Mouse (Mus musculus) stomach, embryonic 14.5 days (tissue): ENCODE data around the gene Fam71a. TPM values are rescaled to one million over a fixed set of nuclear protein-coding genes. Genes with fewer than 3 reads are reported as not detected.
"Not testable (repeated sequence)": the region's sequence is repeated elsewhere in the genome, so short reads cannot be mapped to it uniquely, and the experiment has no call there.

Experiments used
- ATAC-seq: fragments of 200-750 bp; cut with Nextera tagmentation; 2 replicates; pipeline ENCODE4 v1.8.0; 2017; ENCODE audit warnings: low read depth, moderate TSS enrichment; ENCODE audit not compliant: insufficient number of reproducible peaks, insufficient read depth, low FRiP score
- H3K27ac ChIP-seq: fragments of 300-500 bp; sonication (generic); 2 replicates; pipeline ENCODE4 v1.5.1; 2014; ENCODE audit warnings: mild to moderate bottlenecking, low read length, moderate library complexity, mixed read lengths
- H3K27me3 ChIP-seq: fragments of 300-500 bp; sonication (generic); 2 replicates; pipeline ENCODE4 v1.6.1; 2014; ENCODE audit warnings: low read length, control low read depth, mixed read lengths; ENCODE audit not compliant: control insufficient read depth, insufficient read depth
- H3K36me3 ChIP-seq: fragments of 300-500 bp; sonication (generic); 2 replicates; pipeline ENCODE4 v1.6.1; 2014; ENCODE audit warnings: mild to moderate bottlenecking, control low read depth, low read length, moderate library complexity, mixed read lengths; ENCODE audit not compliant: control insufficient read depth, insufficient read depth
- H3K4me1 ChIP-seq: fragments of 300-500 bp; sonication (generic); 2 replicates; pipeline ENCODE4 v1.6.1; 2014; ENCODE audit warnings: low read length, control low read depth, mixed read lengths; ENCODE audit not compliant: control insufficient read depth, insufficient read depth
- H3K4me2 ChIP-seq: fragments of 300-500 bp; sonication (generic); replicated peaks from 2 replicates; pipeline ENCODE4 v1.6.1; 2014; ENCODE audit warnings: low read depth, low read length, control low read depth
- H3K4me3 ChIP-seq: fragments of 300-500 bp; sonication (generic); 2 replicates; pipeline ENCODE4 v1.5.1; 2014; ENCODE audit warnings: low read depth, low read length, control low read depth
- H3K9ac ChIP-seq: fragments of 300-500 bp; sonication (generic); replicated peaks from 2 replicates; pipeline ENCODE4 v1.6.1; 2014; ENCODE audit warnings: low read depth, mild to moderate bottlenecking, control low read depth, low read length, moderate library complexity, mixed read lengths
- H3K9me3 ChIP-seq: fragments of 300-500 bp; sonication (generic); 2 replicates; pipeline ENCODE4 v1.6.1; 2016; ENCODE audit warnings: low read depth, low read length, control low read depth; ENCODE audit not compliant: control insufficient read depth
- WGBS: fragments of 180-500 bp; shearing (Covaris S2); extraction: QIAGEN DNeasy Blood & Tissue Kit; methylation state at CpG from one replicate; pipeline ENCODE4 v1.1.7; 2014; 5-methylcytosine and 5-hydroxymethylcytosine counted together
- polyA plus RNA-seq: library from polyadenylated mRNA; unstranded; fragments of >200 nt; fragmentation: Nextera tagmentation; extraction: Ambion mirVana; gene quantifications from 2 replicates; pipeline ENCODE4 v1.2.1, GENCODE M21; 2014

Gene Fam71a
- polyA plus RNA-seq, 1 experiment from 2014 or later: not detected

DNA sequence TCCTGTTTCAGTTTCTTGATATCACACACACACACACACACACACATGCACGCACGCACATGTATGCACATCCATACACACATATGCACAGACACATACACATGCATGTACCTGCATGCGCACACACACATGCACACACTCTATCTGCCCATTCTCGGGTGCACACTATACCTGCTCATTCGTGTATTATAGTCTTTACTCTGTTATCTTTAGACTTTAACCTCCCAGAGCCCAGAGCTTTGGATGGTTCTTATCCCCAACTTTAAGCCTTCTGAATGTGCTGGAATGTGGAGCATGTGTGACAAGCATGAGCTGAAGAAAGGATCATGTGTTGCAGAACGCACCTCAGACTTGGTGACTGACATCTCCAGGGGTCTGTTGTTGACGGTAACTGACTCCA lies 12.3 kb upstream of the Fam71a start:
- Histone ChIP-seq H3K4me2 (no peak overlapping the region), H3K4me1 (0 out of 2 replicates have a peak, but pooled peaks cover 5% of the 10 kb centered on the region), H3K27ac (no peak overlapping the region), H3K36me3 (no peaks in the 10 kb centered on the region), H3K4me3 (no peak overlapping the region), H3K9ac (no peak overlapping the region), H3K9me3 (no peaks in the 10 kb centered on the region), H3K27me3 (no peaks in the 10 kb centered on the region)
- 62% methylated on average over 7 of the region's 7 CpGs for WGBS
- no peak for ATAC-seq

DNA sequence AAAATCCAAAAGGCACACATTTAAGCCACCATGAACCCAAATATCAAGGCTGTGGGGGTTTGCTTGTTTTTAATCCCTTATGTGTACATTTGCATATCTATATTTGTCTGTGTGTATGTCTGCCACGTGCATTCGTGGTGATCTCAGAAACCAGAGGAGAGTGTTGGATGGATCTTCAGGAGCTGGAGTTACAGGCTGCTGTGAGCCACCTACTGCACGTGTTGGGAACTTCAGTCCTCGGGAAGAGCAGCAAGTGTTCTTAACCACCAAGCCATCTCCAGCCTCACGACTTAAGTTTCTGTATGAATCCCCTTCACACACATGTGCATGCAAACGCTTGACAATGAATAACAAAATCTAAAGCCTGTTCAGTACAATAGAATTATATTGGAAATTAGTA lies 7.9 kb upstream of the Fam71a start:
- Histone ChIP-seq H3K9me3 (no peaks in the 10 kb centered on the region), H3K9ac (no peak overlapping the region), H3K27ac (no peak overlapping the region), H3K4me3 (no peak overlapping the region), H3K4me1 (no peaks in the 10 kb centered on the region), H3K36me3 (no peaks in the 10 kb centered on the region), H3K27me3 (no peaks in the 10 kb centered on the region), H3K4me2 (no peak overlapping the region)
- WGBS: 11% methylated on average over 6 of the region's 6 CpGs
- no peak for ATAC-seq

DNA sequence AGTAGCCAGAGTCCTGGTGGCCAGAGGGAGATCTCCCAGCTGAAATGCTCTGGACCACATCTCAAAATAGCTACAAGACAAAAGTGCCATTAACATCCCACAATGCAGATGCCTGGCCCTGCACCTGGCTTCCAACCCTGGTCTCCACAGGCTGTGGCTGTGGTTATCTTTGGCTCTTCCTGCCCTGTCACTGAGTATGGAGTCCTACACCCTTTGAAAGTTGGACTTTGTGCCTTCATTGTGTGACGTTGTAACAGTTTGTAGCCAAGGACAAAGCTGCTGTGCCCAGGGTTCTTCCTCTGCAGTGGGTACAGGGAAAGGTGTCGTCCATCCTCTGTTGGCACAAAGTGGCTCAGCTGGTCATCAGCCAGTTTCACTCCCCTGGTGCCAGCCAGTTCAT lies 5.8 kb upstream of the Fam71a start:
- Histone ChIP-seq H3K9ac (no peak overlapping the region), H3K4me2 (no peak overlapping the region), H3K36me3 (no peaks in the 10 kb centered on the region), H3K27ac (no peak overlapping the region), H3K9me3 (no peaks in the 10 kb centered on the region), H3K4me1 (no peaks in the 10 kb centered on the region), H3K4me3 (no peak overlapping the region), H3K27me3 (no peaks in the 10 kb centered on the region)
- no peak for ATAC-seq
- WGBS: 77% methylated on average over 2 of the region's 2 CpGs

DNA sequence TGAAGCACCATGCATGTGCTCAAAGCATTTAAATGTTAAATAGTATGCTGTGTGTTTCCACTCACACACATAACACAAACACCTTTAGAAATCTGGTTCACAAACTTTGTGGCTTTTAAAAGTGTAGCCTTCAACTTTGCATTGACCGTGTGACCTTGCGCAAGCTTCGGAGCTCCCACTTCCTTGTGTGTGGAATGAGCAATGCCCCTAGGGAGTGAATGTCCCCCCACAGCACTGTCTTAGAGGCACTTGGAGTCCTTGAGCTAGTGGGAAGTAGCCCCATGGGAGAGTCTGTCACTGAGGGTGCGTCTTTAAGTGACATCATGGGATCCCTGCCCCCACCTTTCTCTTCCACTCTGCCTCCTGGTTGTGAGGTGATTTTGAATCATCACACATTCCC lies 1.6 kb upstream of the Fam71a start:
- ATAC-seq: no peak
- Histone ChIP-seq H3K27ac (no peak overlapping the region), H3K36me3 (no peaks in the 10 kb centered on the region), H3K4me1 (no peaks in the 10 kb centered on the region), H3K27me3 (no peaks in the 10 kb centered on the region), H3K9me3 (no peaks in the 10 kb centered on the region), H3K4me2 (no peak overlapping the region), H3K9ac (no peak overlapping the region), H3K4me3 (no peak overlapping the region)
- 58% methylated on average over 4 of the region's 4 CpGs for WGBS

DNA sequence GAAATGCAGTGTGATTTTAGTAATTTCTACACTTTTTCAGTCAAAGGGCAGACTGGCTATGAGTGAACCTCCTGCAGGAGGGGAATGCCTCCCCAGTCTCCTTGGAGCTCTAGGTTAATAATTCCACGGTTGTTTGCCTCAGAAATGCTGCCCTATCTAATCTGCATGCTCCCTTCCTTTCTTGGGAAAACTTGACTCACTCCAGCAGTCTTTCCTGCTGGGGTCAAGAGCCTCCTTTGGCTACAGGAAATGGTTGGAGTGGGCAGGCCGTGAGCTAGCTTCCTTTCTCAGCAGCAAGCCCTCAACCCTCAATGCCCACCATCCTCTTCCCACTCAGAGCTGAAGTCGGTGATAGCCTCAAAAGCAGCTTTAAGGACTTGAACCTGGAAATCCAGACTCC lies 10.3 kb downstream of the Fam71a start:
- Histone ChIP-seq H3K4me1 (no peaks in the 10 kb centered on the region), H3K27ac (no peak overlapping the region), H3K4me3 (no peak overlapping the region), H3K9me3 (peaks cover 8% of the 10 kb centered on the region; the same call in 1 of the 2 replicates), H3K9ac (no peak overlapping the region), H3K36me3 (no peaks in the 10 kb centered on the region), H3K4me2 (no peak overlapping the region), H3K27me3 (no peaks in the 10 kb centered on the region)
- ATAC-seq: no peak
- 42% methylated on average over 3 of the region's 3 CpGs for WGBS

DNA sequence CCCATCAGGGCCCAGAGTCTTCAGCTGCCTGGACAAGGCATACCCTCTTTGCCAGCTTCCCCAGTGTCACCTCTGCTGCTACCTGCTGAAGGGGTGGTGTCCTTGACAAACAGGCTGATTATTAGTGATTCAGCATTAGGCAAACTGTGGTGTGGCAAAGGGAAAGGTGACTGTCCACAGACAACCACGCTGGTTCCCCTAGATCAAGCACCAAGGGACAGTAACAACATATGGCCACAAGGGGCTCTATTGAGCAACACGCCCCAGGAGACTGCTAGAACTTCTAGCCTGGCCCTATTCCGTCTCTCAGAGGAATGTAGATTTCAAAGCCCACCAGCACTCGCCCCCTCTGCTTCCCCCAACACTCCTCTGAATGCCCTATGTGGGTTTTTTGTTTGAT lies 11.6 kb downstream of the Fam71a start:
- H3K4me3 ChIP-seq: no peak overlapping the region
- ATAC-seq: no peak
- H3K4me2 ChIP-seq: no peak overlapping the region

DNA sequence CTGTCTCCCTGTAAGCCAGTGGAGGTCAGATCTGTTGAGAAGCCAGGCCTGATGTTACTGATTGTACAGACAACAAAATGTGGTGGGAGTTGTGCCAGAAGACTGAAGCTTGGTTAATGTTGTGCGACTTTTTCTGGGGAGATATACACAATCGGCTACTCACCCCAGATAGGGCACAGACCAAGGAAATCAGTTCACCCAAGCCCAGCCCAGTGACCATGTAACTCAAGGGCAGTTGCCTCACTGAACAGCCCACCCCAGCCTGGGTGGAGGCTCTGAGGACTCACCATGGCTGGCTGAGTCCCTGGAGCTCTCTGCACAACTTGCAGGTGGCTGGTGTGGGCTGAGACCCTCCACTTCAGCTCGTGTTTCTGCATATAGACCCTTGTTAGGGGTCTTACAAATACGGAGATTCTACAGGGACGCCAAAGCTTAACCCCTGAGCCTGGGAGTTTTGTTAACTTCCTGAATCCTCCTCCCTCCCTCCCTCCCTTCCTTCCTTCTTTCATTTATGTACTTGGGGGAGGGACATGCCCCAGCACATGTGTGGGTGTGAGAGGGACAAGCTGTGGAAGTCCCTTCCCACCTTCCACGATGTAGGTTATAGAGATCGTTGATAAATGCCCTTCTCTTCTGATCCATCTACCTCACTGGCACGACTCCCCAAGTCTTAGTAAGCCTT lies 13.6 kb downstream of the Fam71a start:
- no peak for ATAC-seq
- no peak overlapping the region for H3K9ac ChIP-seq
- H3K9me3 ChIP-seq: no peaks in the 10 kb centered on the region
- no peaks in the 10 kb centered on the region for H3K27me3 ChIP-seq
- H3K4me2 ChIP-seq: no peak overlapping the region
- no peak overlapping the region for H3K27ac ChIP-seq
- H3K4me1 ChIP-seq: no peaks in the 10 kb centered on the region
- H3K4me3 ChIP-seq: no peak overlapping the region
- WGBS: 69% methylated on average over 8 of the region's 8 CpGs
- no peaks in the 10 kb centered on the region for H3K36me3 ChIP-seq

More for the DNA sequence above, 11.6 kb downstream of the Fam71a start:
- WGBS: 22% methylated on average over 4 of the region's 4 CpGs
- Histone ChIP-seq H3K4me1 (no peaks in the 10 kb centered on the region), H3K27me3 (no peaks in the 10 kb centered on the region), H3K9me3 (peaks cover 8% of the 10 kb centered on the region; the same call in 1 of the 2 replicates), H3K36me3 (no peaks in the 10 kb centered on the region), H3K9ac (no peak overlapping the region), H3K27ac (no peak overlapping the region)

DNA sequence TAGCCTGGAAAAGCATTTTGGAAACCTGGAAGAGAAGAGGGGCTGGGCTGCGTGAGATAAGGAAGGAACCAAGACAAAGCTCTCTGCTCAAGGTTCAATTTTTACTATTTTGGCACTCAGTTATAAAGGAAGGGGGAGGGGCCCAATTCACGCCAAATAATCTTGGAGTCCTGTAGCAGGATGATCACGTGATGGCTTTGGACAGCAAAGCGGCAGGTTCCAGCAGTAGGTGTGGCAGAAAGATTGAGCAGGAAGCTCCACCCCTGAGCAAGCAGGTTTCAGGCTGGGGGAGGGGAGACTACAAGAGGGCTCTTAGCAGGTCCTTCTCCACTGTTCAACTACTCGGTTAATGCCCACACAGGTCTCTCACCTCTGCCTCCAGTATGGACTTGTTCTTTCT lies 15.1 kb downstream of the Fam71a start:
- not testable (repeated sequence) for ATAC-seq, H3K27me3 ChIP-seq, H3K4me2 ChIP-seq, H3K9me3 ChIP-seq, H3K9ac ChIP-seq, H3K4me1 ChIP-seq, H3K27ac ChIP-seq, H3K4me3 ChIP-seq, H3K36me3 ChIP-seq
- 78% methylated on average over 5 of the region's 5 CpGs for WGBS

DNA sequence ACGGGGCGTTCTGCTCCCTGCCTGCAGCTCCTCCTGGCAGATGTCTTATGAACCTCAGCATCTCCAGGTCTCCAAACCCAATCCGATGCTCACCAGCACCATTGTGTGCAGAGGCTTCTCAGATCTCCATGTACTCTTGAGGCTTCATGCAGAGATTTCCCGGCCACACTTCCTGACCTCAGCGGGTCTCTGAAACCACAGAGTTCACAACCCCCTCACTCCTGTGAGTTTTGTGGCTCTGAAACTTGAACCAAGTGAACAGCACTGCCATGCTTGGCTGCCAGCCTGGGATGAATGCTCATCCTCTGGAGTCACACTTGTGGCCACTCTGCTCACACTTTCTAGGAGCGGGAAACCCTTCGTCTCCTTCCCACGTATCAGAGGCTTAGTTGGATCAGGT lies 23.6 kb downstream of the Fam71a start:
- 83% methylated on average over 8 of the region's 8 CpGs for WGBS
- Histone ChIP-seq H3K9ac (no peak overlapping the region), H3K4me1 (no peaks in the 10 kb centered on the region), H3K27me3 (no peaks in the 10 kb centered on the region), H3K9me3 (no peaks in the 10 kb centered on the region), H3K36me3 (no peaks in the 10 kb centered on the region), H3K4me2 (no peak overlapping the region), H3K4me3 (no peak overlapping the region), H3K27ac (no peak overlapping the region)
- ATAC-seq: no peak
